Mouse (Mus musculus) limb, embryonic 11.5 days (tissue): ENCODE data around the gene Uaca. TPM values are rescaled to one million over a fixed set of nuclear protein-coding genes. Genes with fewer than 3 reads are reported as not detected.

Experiments used
- ATAC-seq: fragments of 200-750 bp; cut with Nextera tagmentation; 2 replicates; pipeline ENCODE4 v1.8.0; 2017; ENCODE audit warnings: low read depth; ENCODE audit not compliant: insufficient number of reproducible peaks, low FRiP score, low TSS enrichment
- DNase-seq: peaks from one replicate; pipeline ENCODE4 v3.0.0-alpha.2; 2015; ENCODE audit warnings: low spot score
- H3K27ac ChIP-seq: fragments of 300-500 bp; sonication (generic); replicated peaks from 2 replicates; pipeline ENCODE4 v1.5.1; 2014; ENCODE audit warnings: low read depth, mild to moderate bottlenecking, low read length
- H3K27me3 ChIP-seq: fragments of 300-500 bp; sonication (generic); 2 replicates; pipeline ENCODE4 v1.6.1; 2014; ENCODE audit warnings: mild to moderate bottlenecking, low read length, mixed read lengths; ENCODE audit not compliant: control insufficient read depth, insufficient read depth
- H3K36me3 ChIP-seq: fragments of 300-500 bp; sonication (generic); 2 replicates; pipeline ENCODE4 v1.6.1; 2014; ENCODE audit warnings: mild to moderate bottlenecking, low read length, moderate library complexity, mixed read lengths; ENCODE audit not compliant: control insufficient read depth, insufficient read depth
- H3K4me1 ChIP-seq: fragments of 300-500 bp; sonication (generic); 2 replicates; pipeline ENCODE4 v1.6.1; 2014; ENCODE audit warnings: low read length, mixed read lengths; ENCODE audit not compliant: control insufficient read depth, insufficient read depth
- H3K4me2 ChIP-seq: fragments of 300-500 bp; sonication (generic); 2 replicates; pipeline ENCODE4 v1.6.1; 2014; ENCODE audit warnings: low read depth, mild to moderate bottlenecking, moderate library complexity; ENCODE audit not compliant: severe bottlenecking
- H3K4me3 ChIP-seq: fragments of 300-500 bp; sonication (generic); 2 replicates; pipeline ENCODE4 v1.5.1; 2014; ENCODE audit warnings: low read depth, low read length
- H3K9ac ChIP-seq: fragments of 300-500 bp; sonication (generic); 2 replicates; pipeline ENCODE4 v1.6.1; 2014; ENCODE audit warnings: mild to moderate bottlenecking, low read length
- H3K9me3 ChIP-seq: fragments of 300-500 bp; sonication (generic); 2 replicates; pipeline ENCODE4 v1.6.1; 2016; ENCODE audit warnings: low read length; ENCODE audit not compliant: control insufficient read depth
- WGBS: fragments of 180-500 bp; shearing (Covaris S2); extraction: QIAGEN DNeasy Blood & Tissue Kit; methylation state at CpG from one replicate; pipeline ENCODE4 v1.1.7; 2014; 5-methylcytosine and 5-hydroxymethylcytosine counted together
- polyA plus RNA-seq: library from polyadenylated mRNA; unstranded; fragments of >200 nt; fragmentation: Nextera tagmentation; extraction: Ambion mirVana; gene quantifications from 2 replicates; pipeline ENCODE4 v1.2.1, GENCODE M21; 2014

Gene Uaca
- polyA plus RNA-seq, 1 experiment from 2014 or later = 18.6 TPM

GRCm38 (mm10) chr9:60776899-60777298 lies 17.4 kb upstream of the Uaca start:
- H3K36me3 ChIP-seq = no peaks in the 10 kb centered on the region
- DNase-seq = no peak
- ATAC-seq = no peak
- no peak overlapping the region for H3K4me3 ChIP-seq
- no peak overlapping the region for H3K4me2 ChIP-seq
- H3K9ac ChIP-seq = no peak overlapping the region
- 93% methylated on average over 9 of the region's 9 CpGs for WGBS
- H3K9me3 ChIP-seq = no peaks in the 10 kb centered on the region
- no peak overlapping the region for H3K27ac ChIP-seq
- no peaks in the 10 kb centered on the region for H3K27me3 ChIP-seq
- H3K4me1 ChIP-seq = no peaks in the 10 kb centered on the region

GRCm38 (mm10) chr9:60782057-60782789 lies 12.1 kb upstream of the Uaca start:
- H3K4me1 ChIP-seq = no peaks in the 10 kb centered on the region
- no peak overlapping the region for H3K9ac ChIP-seq
- H3K27me3 ChIP-seq = no peaks in the 10 kb centered on the region
- 85% methylated on average over 9 of the region's 9 CpGs for WGBS
- no peaks in the 10 kb centered on the region for H3K36me3 ChIP-seq
- ATAC-seq = no peak
- no peak overlapping the region for H3K4me2 ChIP-seq
- no peak overlapping the region for H3K27ac ChIP-seq
- H3K9me3 ChIP-seq = no peaks in the 10 kb centered on the region
- no peak for DNase-seq
- no peak overlapping the region for H3K4me3 ChIP-seq

- DNase-seq (no peak), ATAC-seq (no peak)
- Histone ChIP-seq H3K9ac (no peak overlapping the region), H3K4me2 (no peak overlapping the region), H3K9me3 (no peaks in the 10 kb centered on the region), H3K4me1 (no peaks in the 10 kb centered on the region), H3K27ac (no peak overlapping the region), H3K36me3 (no peaks in the 10 kb centered on the region), H3K4me3 (no peak overlapping the region), H3K27me3 (no peaks in the 10 kb centered on the region)
- WGBS = 72% methylated on average over 4 of the region's 4 CpGs
Measured at GRCm38 (mm10) chr9:60785069-60785468, 9.3 kb upstream of the Uaca start.

- no peak for DNase-seq
- H3K4me1 ChIP-seq = no peaks in the 10 kb centered on the region
- no peaks in the 10 kb centered on the region for H3K9me3 ChIP-seq
- no peak overlapping the region for H3K27ac ChIP-seq
- no peak overlapping the region for H3K4me3 ChIP-seq
- 7% methylated on average over 2 of the region's 2 CpGs for WGBS
- no peaks in the 10 kb centered on the region for H3K36me3 ChIP-seq
- H3K27me3 ChIP-seq = no peaks in the 10 kb centered on the region
- ATAC-seq = no peak
- no peak overlapping the region for H3K9ac ChIP-seq
- H3K4me2 ChIP-seq = no peak overlapping the region
Measured at GRCm38 (mm10) chr9:60787517-60788110, 6.7 kb upstream of the Uaca start.

GRCm38 (mm10) chr9:60790282-60790681 lies 4.1 kb upstream of the Uaca start:
- Histone ChIP-seq H3K4me2 (no peak overlapping the region), H3K4me1 (no peaks in the 10 kb centered on the region), H3K9ac (no peak overlapping the region), H3K9me3 (no peaks in the 10 kb centered on the region), H3K27ac (no peak overlapping the region), H3K27me3 (no peaks in the 10 kb centered on the region), H3K36me3 (no peaks in the 10 kb centered on the region), H3K4me3 (no peak overlapping the region)
- WGBS = 89% methylated on average over 2 of the region's 2 CpGs
- ATAC-seq (no peak), DNase-seq (no peak)

- ATAC-seq (no peak; the same call in 1 of the 2 replicates), DNase-seq (peak; percentile 69)
- Histone ChIP-seq H3K27me3 (no peaks in the 10 kb centered on the region), H3K4me3 (peak overlapping the region; percentile 85), H3K36me3 (no peaks in the 10 kb centered on the region), H3K27ac (no peak overlapping the region), H3K4me2 (peak overlapping the region; percentile 96), H3K4me1 (no peaks in the 10 kb centered on the region), H3K9ac (peak overlapping the region; percentile 73), H3K9me3 (no peaks in the 10 kb centered on the region)
- WGBS = 1% methylated on average over 30 of the region's 30 CpGs
Measured at GRCm38 (mm10) chr9:60794841-60795351, 554 bp downstream of the Uaca start.

- 87% methylated on average over 7 of the region's 7 CpGs for WGBS
- H3K4me1 ChIP-seq = no peaks in the 10 kb centered on the region
- H3K27ac ChIP-seq = no peak overlapping the region
- DNase-seq = no peak
- no peak for ATAC-seq
- H3K4me3 ChIP-seq = no peak overlapping the region
- H3K36me3 ChIP-seq = no peaks in the 10 kb centered on the region
- no peak overlapping the region for H3K9ac ChIP-seq
- no peak overlapping the region for H3K4me2 ChIP-seq
- no peaks in the 10 kb centered on the region for H3K9me3 ChIP-seq
- H3K27me3 ChIP-seq = no peaks in the 10 kb centered on the region
Measured at GRCm38 (mm10) chr9:60796076-60796475, 1.7 kb downstream of the Uaca start.

GRCm38 (mm10) chr9:60797126-60797525 lies 2.8 kb downstream of the Uaca start:
- no peak overlapping the region for H3K4me3 ChIP-seq
- H3K27ac ChIP-seq = no peak overlapping the region
- H3K4me2 ChIP-seq = no peak overlapping the region
- H3K27me3 ChIP-seq = no peaks in the 10 kb centered on the region
- no peak overlapping the region for H3K9ac ChIP-seq
- ATAC-seq (no peak), DNase-seq (no peak)
- H3K4me1 ChIP-seq = no peaks in the 10 kb centered on the region
- no peaks in the 10 kb centered on the region for H3K9me3 ChIP-seq
- WGBS = 83% methylated on average over 6 of the region's 6 CpGs
- H3K36me3 ChIP-seq = no peaks in the 10 kb centered on the region
